Mouse (Mus musculus): ENCODE data around the gene Tmem25. TPM values are rescaled to one million over a fixed set of nuclear protein-coding genes. Genes with fewer than 3 reads are reported as not detected.
"Not testable (repeated sequence)": the region's sequence is repeated elsewhere in the genome, so short reads cannot be mapped to it uniquely, and the experiment has no call there.

Tmem25 gene
- polyA plus RNA-seq, 1 experiment from 2014 or later, result 3.9 TPM

GRCm38 (mm10) chr9:44768029-44768394 is 31.1 kb downstream of the Tmem25 start:
- WGBS, result 43% methylated on average over 8 of the region's 9 CpGs
- H3K36me3 ChIP-seq (ENCODE audit: poor library complexity, severe bottlenecking); H3K9me3 ChIP-seq (replicated peaks); H3K27me3 ChIP-seq; ATAC-seq; H3K9ac ChIP-seq: not testable (repeated sequence)
- peak overlapping the region; percentile 12 for H3K27ac ChIP-seq
- peak overlapping the region; percentile 91 for H3K4me2 ChIP-seq
- peaks cover 20% of the 10 kb centered on the region for H3K4me1 ChIP-seq
- peak overlapping the region; percentile 97 for H3K4me3 ChIP-seq

- H3K27ac ChIP-seq, result peak within 1 kb of the TSS; percentile 94
- peak within 1 kb of the TSS; percentile 97 for H3K4me3 ChIP-seq
- H3K4me1 ChIP-seq, result peaks cover 20% of the 10 kb centered on the region
- H3K9ac ChIP-seq, result peak within 1 kb of the TSS; percentile 94
- peak within 1 kb of the TSS; percentile 91 for H3K4me2 ChIP-seq
- 0 out of 2 replicates have a peak, but pooled peaks cover 3% of the 10 kb centered on the region for H3K9me3 ChIP-seq (replicated peaks)
- WGBS, result 0% methylated on average over 72 of the region's 82 CpGs
- no peaks in the 10 kb centered on the region for H3K36me3 ChIP-seq (ENCODE audit: poor library complexity, severe bottlenecking)
- no peaks in the 10 kb centered on the region for H3K27me3 ChIP-seq
- peak; percentile 91 for ATAC-seq
These were observed 31.7 kb downstream of the Tmem25 start, which contains the start of the genes Arcn1 and Ift46 for GRCm38 (mm10) chr9:44767101-44768028. Arcn1 (minus strand) TSS chr9:44767845. Ift46 (plus strand) TSS chr9:44767908.

DNA sequence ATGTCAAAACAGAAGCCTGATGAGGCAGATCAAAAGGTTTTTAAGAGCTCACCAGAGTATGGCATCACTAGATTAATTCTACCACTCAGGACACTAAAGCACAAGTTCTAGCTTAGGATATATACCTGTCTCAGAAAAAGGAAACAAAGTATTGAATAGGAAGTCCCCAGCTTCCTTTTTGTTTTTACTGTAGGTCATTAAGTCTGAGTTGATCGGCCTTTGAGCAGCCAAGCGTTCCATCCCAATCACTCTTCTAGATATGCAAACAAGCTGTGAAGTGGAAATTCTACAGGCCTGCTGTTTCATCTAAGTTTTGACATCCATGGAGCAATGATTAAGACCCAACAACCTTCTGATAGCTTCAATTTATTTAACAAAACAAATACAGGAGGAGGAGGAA is 38.2 kb downstream of the Tmem25 start:
- H3K36me3 ChIP-seq (ENCODE audit: poor library complexity, severe bottlenecking), result peaks cover 24% of the 10 kb centered on the region
- H3K4me3 ChIP-seq, result no peak overlapping the region
- no peak for ATAC-seq
- H3K27ac ChIP-seq, result no peak overlapping the region
- no peak overlapping the region for H3K9ac ChIP-seq
- no peak overlapping the region for H3K4me2 ChIP-seq
- 86% methylated on average over 2 of the region's 2 CpGs for whole genome bisulfite sequencing
- no peaks in the 10 kb centered on the region for H3K27me3 ChIP-seq
- no peaks in the 10 kb centered on the region for H3K9me3 ChIP-seq (replicated peaks)
- peaks cover 8% of the 10 kb centered on the region for H3K4me1 ChIP-seq

GRCm38 (mm10) chr9:44748473-44748872 is 50.6 kb downstream of the Tmem25 start:
- WGBS, result 95% methylated on average over 7 of the region's 7 CpGs

DNA sequence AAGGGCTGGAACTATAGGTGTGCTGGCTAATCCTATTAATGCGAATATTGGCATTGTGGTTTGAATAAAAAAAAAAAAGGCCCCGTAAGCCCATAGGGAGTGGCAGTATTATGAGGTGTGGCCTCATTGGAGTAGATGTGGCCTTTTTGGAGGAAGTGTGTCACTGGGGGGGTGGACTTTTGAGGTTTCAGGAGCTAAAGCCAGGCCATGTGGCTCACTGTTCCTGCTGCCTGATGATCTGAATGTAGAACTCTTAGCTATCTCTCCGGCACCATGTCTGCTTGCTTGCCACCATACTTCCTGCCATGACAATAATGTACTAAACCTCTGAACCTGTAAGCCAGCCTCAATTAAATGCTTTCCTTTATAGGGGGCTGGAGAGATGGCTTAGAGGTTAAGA is 51.8 kb downstream of the Tmem25 start:
- Histone ChIP-seq H3K27me3 (no peaks in the 10 kb centered on the region), H3K9ac (no peak overlapping the region), H3K4me3 (no peak overlapping the region), H3K9me3 (replicated peaks) (no peaks in the 10 kb centered on the region), H3K36me3 (ENCODE audit: poor library complexity, severe bottlenecking) (peaks cover 94% of the 10 kb centered on the region), H3K4me1 (no peaks in the 10 kb centered on the region), H3K4me2 (no peak overlapping the region), H3K27ac (no peak overlapping the region)
- no peak for ATAC-seq
- WGBS, result 91% methylated on average over 3 of the region's 3 CpGs

More at GRCm38 (mm10) chr9:44748473-44748872, 50.6 kb downstream of the Tmem25 start:
- no peak for ATAC-seq
- H3K9ac ChIP-seq, result no peak overlapping the region
- H3K4me3 ChIP-seq, result no peak overlapping the region
- no peak overlapping the region for H3K4me2 ChIP-seq
- H3K27me3 ChIP-seq, result no peaks in the 10 kb centered on the region
- H3K9me3 ChIP-seq (replicated peaks), result no peaks in the 10 kb centered on the region
- H3K4me1 ChIP-seq, result no peaks in the 10 kb centered on the region
- H3K36me3 ChIP-seq (ENCODE audit: poor library complexity, severe bottlenecking), result peaks cover 93% of the 10 kb centered on the region
- H3K27ac ChIP-seq, result no peak overlapping the region

DNA sequence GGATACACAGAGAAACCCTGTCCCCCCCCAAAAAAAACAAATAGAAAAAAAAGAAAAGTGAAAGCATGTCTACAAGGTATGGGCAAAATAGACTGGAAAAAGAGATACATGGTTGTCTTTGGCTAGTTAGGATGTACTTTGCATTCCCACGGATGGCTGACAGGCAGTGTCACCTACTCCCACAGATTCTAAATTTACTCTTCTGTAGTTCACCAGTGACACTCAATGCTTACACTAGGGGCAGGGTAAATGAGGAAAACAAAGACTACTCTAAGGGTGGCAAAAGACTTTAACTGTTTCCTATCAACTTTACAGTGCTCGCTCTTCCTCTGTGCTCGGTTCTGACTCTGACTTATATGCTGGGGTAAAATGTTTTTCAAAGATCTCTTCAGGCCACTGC is 52.4 kb downstream of the Tmem25 start:
- Histone ChIP-seq H3K9ac (no peak overlapping the region), H3K36me3 (ENCODE audit: poor library complexity, severe bottlenecking) (peaks cover 90% of the 10 kb centered on the region), H3K27me3 (no peaks in the 10 kb centered on the region), H3K4me2 (no peak overlapping the region), H3K4me3 (no peak overlapping the region), H3K4me1 (no peaks in the 10 kb centered on the region), H3K27ac (no peak overlapping the region), H3K9me3 (replicated peaks) (no peaks in the 10 kb centered on the region)
- WGBS, result 97% methylated on average over 3 of the region's 3 CpGs
- no peak for ATAC-seq

GRCm38 (mm10) chr9:44745371-44745770 is 53.7 kb downstream of the Tmem25 start:
- H3K9me3 ChIP-seq (replicated peaks), result no peaks in the 10 kb centered on the region
- H3K9ac ChIP-seq, result no peak overlapping the region
- H3K4me1 ChIP-seq, result no peaks in the 10 kb centered on the region
- H3K4me3 ChIP-seq, result no peak overlapping the region
- ATAC-seq, result no peak
- no peaks in the 10 kb centered on the region for H3K27me3 ChIP-seq
- H3K27ac ChIP-seq, result no peak overlapping the region
- WGBS, result 93% methylated on average over 7 of the region's 7 CpGs
- peaks cover 85% of the 10 kb centered on the region for H3K36me3 ChIP-seq (ENCODE audit: poor library complexity, severe bottlenecking)
- H3K4me2 ChIP-seq, result no peak overlapping the region

Other genes with a start within 250 kb of the Tmem25 start
- not detected in 2 replicates for gene Cxcr5, start 237.4 kb downstream of the Tmem25 start, polyA plus RNA-seq (2015; fragmentation: Nextera tagmentation; extraction: Ambion mirVana)
- gene Ddx6, start 194.4 kb downstream of the Tmem25 start, polyA plus RNA-seq (2015; fragmentation: Nextera tagmentation; extraction: Ambion mirVana), result 28.1 and 30.0 TPM in 2 replicates
- not detected in 2 replicates for gene Treh, start 126.1 kb downstream of the Tmem25 start, polyA plus RNA-seq (2015; fragmentation: Nextera tagmentation; extraction: Ambion mirVana)
- 36.4 and 40.9 TPM in 2 replicates for gene Phldb1, start 64.1 kb downstream of the Tmem25 start, polyA plus RNA-seq (2015; fragmentation: Nextera tagmentation; extraction: Ambion mirVana)
- gene Arcn1, start 31.5 kb downstream of the Tmem25 start, polyA plus RNA-seq (2015; fragmentation: Nextera tagmentation; extraction: Ambion mirVana), result 132 and 137 TPM in 2 replicates
- gene Ift46, start 31.4 kb downstream of the Tmem25 start, polyA plus RNA-seq (2015; fragmentation: Nextera tagmentation; extraction: Ambion mirVana), result 154 and 164 TPM in 2 replicates
- gene Ttc36, start 3.8 kb upstream of the Tmem25 start, polyA plus RNA-seq (2015; fragmentation: Nextera tagmentation; extraction: Ambion mirVana), result 0.60 TPM in 1 of 2 replicates, not detected in the other
- gene Kmt2a, start 82.0 kb upstream of the Tmem25 start, polyA plus RNA-seq (2015; fragmentation: Nextera tagmentation; extraction: Ambion mirVana), result 22.7 and 23.3 TPM in 2 replicates
- gene Atp5l, start 121.4 kb upstream of the Tmem25 start, polyA plus RNA-seq (2015; fragmentation: Nextera tagmentation; extraction: Ambion mirVana), result 777 and 836 TPM in 2 replicates
- 31.9 and 32.0 TPM in 2 replicates for gene Ube4a, start 166.3 kb upstream of the Tmem25 start, polyA plus RNA-seq (2015; fragmentation: Nextera tagmentation; extraction: Ambion mirVana)
- gene Cd3g, start 181.1 kb upstream of the Tmem25 start, polyA plus RNA-seq (2015; fragmentation: Nextera tagmentation; extraction: Ambion mirVana), result not detected in 2 replicates
- not detected in 2 replicates for gene Cd3d, start 182.5 kb upstream of the Tmem25 start, polyA plus RNA-seq (2015; fragmentation: Nextera tagmentation; extraction: Ambion mirVana)
- not detected in 2 replicates for gene Cd3e, start 210.3 kb upstream of the Tmem25 start, polyA plus RNA-seq (2015; fragmentation: Nextera tagmentation; extraction: Ambion mirVana)
- gene Mpzl2, start 240.5 kb upstream of the Tmem25 start, polyA plus RNA-seq (2015; fragmentation: Nextera tagmentation; extraction: Ambion mirVana), result 0.11 TPM in 1 of 2 replicates, not detected in the other

Measured in forebrain, embryonic 13.5 days (tissue).